Mouse (Mus musculus) stomach, postnatal 0 days (tissue): ENCODE data around the gene Tln1. TPM values are rescaled to one million over a fixed set of nuclear protein-coding genes. Genes with fewer than 3 reads are reported as not detected.

Source experiments
- ATAC-seq: fragments of 200-750 bp; cut with Nextera tagmentation; 2 replicates; pipeline ENCODE4 v1.8.0; 2017; ENCODE audit not compliant: low FRiP score, low TSS enrichment
- DNase-seq: peaks from one replicate; pipeline ENCODE4 v3.0.0-alpha.2; 2016; ENCODE audit warnings: low spot score
- H3K27ac ChIP-seq: fragments of 300-500 bp; sonication (generic); replicated peaks from 2 replicates; pipeline ENCODE4 v1.5.1; 2014; ENCODE audit warnings: mild to moderate bottlenecking, control low read depth
- H3K27me3 ChIP-seq: fragments of 300-500 bp; sonication (generic); 2 replicates; pipeline ENCODE4 v1.6.1; 2014; ENCODE audit warnings: low read length; ENCODE audit not compliant: control insufficient read depth, insufficient read depth
- H3K36me3 ChIP-seq: fragments of 300-500 bp; sonication (generic); 2 replicates; pipeline ENCODE4 v1.6.1; 2014; ENCODE audit warnings: low read length, mixed read lengths; ENCODE audit not compliant: control insufficient read depth, insufficient read depth
- H3K4me1 ChIP-seq: fragments of 300-500 bp; sonication (generic); replicated peaks from 2 replicates; pipeline ENCODE4 v1.6.1; 2014; ENCODE audit warnings: antibody characterized with exemption; ENCODE audit not compliant: control insufficient read depth, insufficient read depth
- H3K4me2 ChIP-seq: fragments of 300-500 bp; sonication (generic); replicated peaks from 2 replicates; pipeline ENCODE4 v1.6.1; 2014; ENCODE audit warnings: low read depth, mild to moderate bottlenecking, control low read depth, moderate library complexity
- H3K4me3 ChIP-seq: fragments of 300-500 bp; sonication (generic); 2 replicates; pipeline ENCODE4 v1.5.1; 2014; ENCODE audit warnings: low read depth, low read length, control low read depth
- H3K9ac ChIP-seq: fragments of 300-500 bp; sonication (generic); 2 replicates; pipeline ENCODE4 v1.6.1; 2014; ENCODE audit warnings: mild to moderate bottlenecking, low read length, control low read depth, mixed read lengths
- H3K9me3 ChIP-seq: fragments of 300-500 bp; sonication (generic); 2 replicates; pipeline ENCODE4 v1.6.1; 2016; ENCODE audit warnings: low read length; ENCODE audit not compliant: control insufficient read depth
- CTCF ChIP-seq: IDR thresholded peaks from 2 replicates; pipeline ENCODE4 v1.5.1; 2016; ENCODE audit warnings: antibody characterized with exemption, low read depth, mild to moderate bottlenecking, moderate library complexity
- EP300 ChIP-seq: optimal IDR thresholded peaks from 2 replicates; pipeline ENCODE3; 2016; ENCODE audit warnings: antibody characterized with exemption
- WGBS: fragments of 180-500 bp; shearing (Covaris S2); extraction: QIAGEN DNeasy Blood & Tissue Kit; methylation state at CpG from one replicate; pipeline ENCODE4 v1.1.7; 2014; 5-methylcytosine and 5-hydroxymethylcytosine counted together
- polyA plus RNA-seq: library from polyadenylated mRNA; unstranded; fragments of >200 nt; fragmentation: Nextera tagmentation; extraction: Ambion mirVana; gene quantifications from 2 replicates; pipeline ENCODE4 v1.2.1, GENCODE M21; 2015

Tln1 gene
- polyA plus RNA-seq, 1 experiment from 2014 or later = 60.3 TPM

GRCm38 (mm10) chr4:43575356-43575755, 12.9 kb upstream of the Tln1 start:
- peaks cover 2% of the 10 kb centered on the region for H3K36me3 ChIP-seq
- no peak overlapping the region for H3K9ac ChIP-seq
- ATAC-seq (no peak), DNase-seq (no peak)
- no peak overlapping the region for H3K4me3 ChIP-seq
- H3K9me3 ChIP-seq = no peaks in the 10 kb centered on the region
- WGBS = 67% methylated on average over 2 of the region's 2 CpGs
- H3K4me2 ChIP-seq = 0 out of 2 replicates have a peak overlapping the region, but pooled peaks have one; percentile 3
- H3K27me3 ChIP-seq = no peaks in the 10 kb centered on the region
- H3K4me1 ChIP-seq = 0 out of 2 replicates have a peak, but pooled peaks cover 4% of the 10 kb centered on the region
- no peak overlapping the region for H3K27ac ChIP-seq
- TF ChIP-seq EP300 (no peak), CTCF (no peak)

- Histone ChIP-seq H3K27ac (no peak overlapping the region), H3K36me3 (peaks cover 2% of the 10 kb centered on the region; the same call in 1 of the 2 replicates), H3K4me1 (0 out of 2 replicates have a peak, but pooled peaks cover 2% of the 10 kb centered on the region), H3K27me3 (no peaks in the 10 kb centered on the region), H3K9me3 (no peaks in the 10 kb centered on the region), H3K9ac (no peak overlapping the region), H3K4me3 (no peak overlapping the region), H3K4me2 (no peak overlapping the region)
- TF ChIP-seq EP300 (no peak), CTCF (no peak)
- DNase-seq = no peak
- WGBS = 92% methylated on average over 4 of the region's 4 CpGs
- ATAC-seq = no peak
Measured at GRCm38 (mm10) chr4:43573561-43573960, 11.1 kb upstream of the Tln1 start.

- no peaks in the 10 kb centered on the region for H3K4me1 ChIP-seq
- 79% methylated on average over 6 of the region's 6 CpGs for WGBS
- peaks cover 15% of the 10 kb centered on the region for H3K36me3 ChIP-seq
- TF ChIP-seq CTCF (no peak), EP300 (no peak)
- no peak overlapping the region for H3K9ac ChIP-seq
- H3K4me3 ChIP-seq = no peak overlapping the region
- H3K4me2 ChIP-seq = no peak overlapping the region
- ATAC-seq (peak; percentile 49), DNase-seq (no peak)
- H3K27me3 ChIP-seq = no peaks in the 10 kb centered on the region
- 0 out of 2 replicates have a peak overlapping the region, but pooled peaks have one; percentile 53 for H3K27ac ChIP-seq
- H3K9me3 ChIP-seq = no peaks in the 10 kb centered on the region
Measured at GRCm38 (mm10) chr4:43571395-43572045, 9.0 kb upstream of the Tln1 start.

GRCm38 (mm10) chr4:43567140-43567539, 4.6 kb upstream of the Tln1 start:
- Histone ChIP-seq H3K27me3 (no peaks in the 10 kb centered on the region), H3K36me3 (peaks cover 22% of the 10 kb centered on the region)
- ATAC-seq = no peak

GRCm38 (mm10) chr4:43564231-43564630, 1.7 kb upstream of the Tln1 start:
- H3K9ac ChIP-seq = no peak overlapping the region
- 32% methylated on average over 2 of the region's 2 CpGs for WGBS
- ATAC-seq = no peak
- DNase-seq = no peak
- no peak for TF ChIP-seq EP300
- TF ChIP-seq CTCF = no peak
- H3K9me3 ChIP-seq = no peaks in the 10 kb centered on the region
- H3K27ac ChIP-seq = no peak overlapping the region
- H3K4me2 ChIP-seq = no peak overlapping the region
- H3K27me3 ChIP-seq = no peaks in the 10 kb centered on the region
- H3K36me3 ChIP-seq = peaks cover 20% of the 10 kb centered on the region
- H3K4me1 ChIP-seq = peaks cover 14% of the 10 kb centered on the region
- no peak overlapping the region for H3K4me3 ChIP-seq

More at GRCm38 (mm10) chr4:43567140-43567539, 4.6 kb upstream of the Tln1 start:
- H3K27ac ChIP-seq = no peak overlapping the region
- H3K9me3 ChIP-seq = no peaks in the 10 kb centered on the region
- no peak for DNase-seq
- H3K4me3 ChIP-seq = no peak overlapping the region
- TF ChIP-seq CTCF = no peak
- TF ChIP-seq EP300 = no peak
- H3K9ac ChIP-seq = no peak overlapping the region
- WGBS = 91% methylated on average over 9 of the region's 9 CpGs
- no peak overlapping the region for H3K4me2 ChIP-seq
- H3K4me1 ChIP-seq = peaks cover 7% of the 10 kb centered on the region; the same call in 1 of the 2 replicates

GRCm38 (mm10) chr4:43563601-43563875, 1.0 kb upstream of the Tln1 start:
- Histone ChIP-seq H3K4me3 (peak overlapping the region; percentile 88), H3K36me3 (peaks cover 20% of the 10 kb centered on the region), H3K4me1 (peaks cover 17% of the 10 kb centered on the region), H3K9ac (peak overlapping the region; percentile 96; the same call in 1 of the 2 replicates), H3K9me3 (no peaks in the 10 kb centered on the region), H3K27ac (0 out of 2 replicates have a peak overlapping the region, but pooled peaks have one; percentile 9), H3K27me3 (no peaks in the 10 kb centered on the region), H3K4me2 (peak overlapping the region; percentile 60)
- no peak for ATAC-seq
- no peak for DNase-seq
- WGBS = 66% methylated on average over 4 of the region's 4 CpGs
- TF ChIP-seq EP300 = no peak
- TF ChIP-seq CTCF = no peak
